Mouse (Mus musculus) thymus, adult 2 months (tissue): ENCODE measurements around the gene B230217C12Rik. TPM values are rescaled to one million over a fixed set of nuclear protein-coding genes. Genes with fewer than 3 reads are reported as not detected.

Source experiments
- DNase-seq: peaks from one replicate; pipeline ENCODE4 v3.0.0; 2021
- H3K27ac ChIP-seq: fragments of 200-500 bp; 2 replicates; pipeline ENCODE4 v1.5.1; 2012; ENCODE audit warnings: low read length, control low read depth; ENCODE audit not compliant: control insufficient read depth, insufficient read depth
- H3K27me3 ChIP-seq: fragments of 200-500 bp; 2 replicates; pipeline ENCODE4 v1.6.1; 2012; ENCODE audit warnings: mild to moderate bottlenecking, low read length, moderate library complexity, mixed read lengths; ENCODE audit not compliant: control insufficient read depth, insufficient read depth
- H3K36me3 ChIP-seq: fragments of 200-500 bp; 2 replicates; pipeline ENCODE4 v1.6.1; 2012; ENCODE audit warnings: mild to moderate bottlenecking, low read length, moderate library complexity; ENCODE audit not compliant: control insufficient read depth, insufficient read depth
- H3K4me1 ChIP-seq: fragments of 200-500 bp; replicated peaks from 2 replicates; pipeline ENCODE4 v1.6.1; 2012; ENCODE audit warnings: low read length; ENCODE audit not compliant: control insufficient read depth, insufficient read depth
- H3K4me3 ChIP-seq: fragments of 200-500 bp; 2 replicates; pipeline ENCODE4 v1.5.1; 2012; ENCODE audit warnings: mild to moderate bottlenecking, low read length, control low read depth, moderate library complexity; ENCODE audit not compliant: control insufficient read depth, insufficient read depth
- CTCF ChIP-seq: fragments of 200-500 bp; IDR thresholded peaks from 2 replicates; pipeline ENCODE4 v1.5.1; 2012; ENCODE audit warnings: mild to moderate bottlenecking, control low read depth, low read length, moderate library complexity, borderline replicate concordance; ENCODE audit not compliant: control insufficient read depth, poor library complexity, insufficient read depth; ENCODE audit errors: extremely low read depth
- POLR2A ChIP-seq: fragments of 200-500 bp; IDR thresholded peaks from 2 replicates; pipeline ENCODE4 v1.6.1; 2012; ENCODE audit warnings: mild to moderate bottlenecking, low read length, control low read depth, moderate library complexity; ENCODE audit not compliant: control insufficient read depth, poor library complexity, insufficient read depth; ENCODE audit errors: extremely low read depth
- WGBS: fragments of 180-500 bp; shearing (Covaris S2); methylation state at CpG from one replicate; pipeline ENCODE4 v1.1.7; 2018; 5-methylcytosine and 5-hydroxymethylcytosine counted together
- polyA plus RNA-seq: library from polyadenylated mRNA; depleted of rRNA; stranded (reverse); fragments of >200 nt; gene quantifications from 2 replicates; pipeline ENCODE4 v1.2.3, GENCODE M21; 2012

B230217C12Rik gene
- polyA plus RNA-seq, 1 experiment: 6.2 TPM

DNA sequence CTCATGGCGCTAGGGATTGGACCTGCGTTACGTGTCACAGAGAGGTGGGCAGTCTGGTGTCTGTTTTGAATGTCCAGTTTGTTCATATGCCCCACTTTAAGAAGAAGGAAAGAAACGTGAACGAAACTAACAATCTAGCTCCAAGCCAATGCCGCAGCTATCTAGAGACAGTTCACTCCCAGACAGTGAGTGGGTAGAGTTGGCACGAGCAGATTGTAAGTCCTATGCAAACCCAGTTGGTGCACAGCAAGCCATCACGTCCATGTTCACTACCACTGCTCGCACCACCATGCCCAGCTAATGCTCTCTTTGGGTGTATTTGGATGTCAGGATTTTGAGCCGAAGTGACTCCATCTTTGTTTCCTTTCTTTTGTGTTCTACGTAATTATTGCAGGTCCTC, 16.4 kb upstream of the B230217C12Rik start:
- Histone ChIP-seq H3K4me1 (peaks cover 39% of the 10 kb centered on the region), H3K36me3 (no peaks in the 10 kb centered on the region; the same call in 1 of the 2 replicates), H3K27me3 (no peaks in the 10 kb centered on the region), H3K27ac (no peak overlapping the region; the same call in 1 of the 2 replicates), H3K4me3 (no peak overlapping the region)
- no peak for DNase-seq
- WGBS: 98% methylated on average over 11 of the region's 11 CpGs
- no peak for TF ChIP-seq CTCF
- TF ChIP-seq POLR2A: no peak

DNA sequence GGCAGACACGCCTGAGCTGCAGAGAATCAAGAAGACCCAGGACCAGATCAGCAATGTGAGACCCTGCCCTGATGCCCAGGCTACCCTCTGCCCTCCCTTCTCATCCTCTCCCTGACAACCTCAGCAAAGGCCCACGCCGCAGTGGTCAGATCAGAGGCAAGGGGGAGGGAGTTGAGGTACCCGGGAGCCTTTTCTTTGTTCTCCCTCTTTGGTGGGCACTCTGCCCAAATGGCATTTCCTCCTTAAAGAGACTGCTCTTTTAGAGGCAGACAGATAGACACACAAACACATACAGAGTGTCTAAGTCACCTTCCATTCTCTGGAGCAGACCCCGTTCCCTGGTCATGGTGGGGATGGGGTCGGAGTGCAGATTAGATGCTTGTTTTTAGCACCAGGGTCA, 15.7 kb upstream of the B230217C12Rik start:
- no peak for DNase-seq
- no peaks in the 10 kb centered on the region for H3K27me3 ChIP-seq
- no peaks in the 10 kb centered on the region; the same call in 1 of the 2 replicates for H3K36me3 ChIP-seq
- H3K4me1 ChIP-seq: peaks cover 46% of the 10 kb centered on the region
- peak overlapping the region; percentile 16 for H3K4me3 ChIP-seq
- WGBS: 13% methylated on average over 6 of the region's 6 CpGs
- peak overlapping the region; percentile 98 for H3K27ac ChIP-seq
- TF ChIP-seq POLR2A (no peak), CTCF (no peak)

DNA sequence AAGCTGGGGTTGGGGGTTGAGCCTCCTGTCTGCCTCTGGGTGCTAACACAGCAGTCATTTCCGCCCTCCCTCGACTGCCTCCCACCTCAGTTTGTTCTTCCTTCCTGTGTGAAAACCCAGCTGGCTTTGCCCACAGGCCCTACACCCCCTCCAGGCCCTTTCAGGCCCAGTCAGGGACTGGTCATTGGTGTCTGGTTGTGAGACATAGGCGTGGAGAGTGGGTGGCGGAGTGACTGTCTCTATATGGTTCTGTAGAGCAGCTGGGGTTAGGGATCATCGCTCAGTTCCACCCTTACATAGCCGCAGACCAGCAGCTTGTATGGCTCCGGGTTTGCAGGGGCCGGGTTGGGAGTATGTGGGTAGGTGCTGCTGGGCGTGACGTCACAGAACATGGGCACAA, 15.3 kb upstream of the B230217C12Rik start:
- peaks cover 50% of the 10 kb centered on the region for H3K4me1 ChIP-seq
- peak; percentile 84 for DNase-seq
- H3K4me3 ChIP-seq: peak overlapping the region; percentile 52
- H3K36me3 ChIP-seq: no peaks in the 10 kb centered on the region; the same call in 1 of the 2 replicates
- H3K27ac ChIP-seq: peak overlapping the region; percentile 98
- TF ChIP-seq CTCF (0 out of 2 replicates have a peak, but pooled peaks have one; percentile 42), POLR2A (peak; percentile 84)
- WGBS: 11% methylated on average over 10 of the region's 10 CpGs
- no peaks in the 10 kb centered on the region for H3K27me3 ChIP-seq

DNA sequence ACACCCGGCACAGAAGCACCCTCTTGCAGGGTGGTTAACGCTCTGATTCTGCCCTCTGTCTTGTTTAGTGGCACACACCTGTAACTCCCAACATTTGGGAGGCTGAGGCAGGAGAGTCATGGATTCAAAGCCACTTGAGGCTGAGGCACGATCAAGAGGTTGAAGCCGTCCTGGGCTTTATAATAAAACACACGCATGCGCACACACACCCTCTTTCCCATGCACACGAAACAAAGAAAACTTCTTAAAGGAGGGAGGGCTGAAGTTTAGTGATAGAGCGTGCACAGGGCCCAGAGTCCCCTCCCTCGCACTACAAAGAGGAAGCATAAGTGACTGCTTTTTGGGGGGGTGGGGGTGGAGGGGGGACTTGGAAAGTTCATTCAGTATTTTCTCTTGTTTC, 14.6 kb upstream of the B230217C12Rik start:
- WGBS: 10% methylated on average over 9 of the region's 9 CpGs
- peak overlapping the region; percentile 98 for H3K27ac ChIP-seq
- H3K27me3 ChIP-seq: no peaks in the 10 kb centered on the region
- TF ChIP-seq CTCF (no peak), POLR2A (peak; percentile 60)
- peak; percentile 61 for DNase-seq
- no peaks in the 10 kb centered on the region; the same call in 1 of the 2 replicates for H3K36me3 ChIP-seq
- peak overlapping the region; percentile 52 for H3K4me3 ChIP-seq
- H3K4me1 ChIP-seq: peaks cover 52% of the 10 kb centered on the region

DNA sequence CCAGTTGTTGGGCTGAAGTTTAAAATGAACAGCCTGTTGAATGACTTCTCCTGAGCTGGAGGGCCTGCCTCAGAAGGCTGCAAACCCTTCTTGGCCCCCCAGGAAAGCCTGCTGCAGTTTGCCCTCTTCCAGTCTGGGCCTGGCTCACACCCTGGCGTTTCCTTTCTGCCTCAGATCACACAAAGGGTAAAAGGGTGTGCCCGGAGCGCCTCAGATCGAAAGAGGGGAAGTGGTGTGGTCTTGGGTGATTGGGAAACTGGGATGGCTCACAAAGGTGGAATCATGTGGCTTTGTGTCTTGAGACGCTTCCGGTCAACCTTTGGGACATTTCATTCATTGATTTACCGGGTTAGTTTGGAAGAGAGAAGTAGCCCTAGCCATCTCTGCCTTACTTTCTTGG, 14.2 kb upstream of the B230217C12Rik start:
- H3K27ac ChIP-seq: peak overlapping the region; percentile 98
- no peaks in the 10 kb centered on the region for H3K27me3 ChIP-seq
- H3K36me3 ChIP-seq: no peaks in the 10 kb centered on the region; the same call in 1 of the 2 replicates
- peaks cover 51% of the 10 kb centered on the region for H3K4me1 ChIP-seq
- no peak overlapping the region for H3K4me3 ChIP-seq
- WGBS: 27% methylated on average over 7 of the region's 7 CpGs
- DNase-seq: no peak
- TF ChIP-seq CTCF (no peak), POLR2A (no peak)

DNA sequence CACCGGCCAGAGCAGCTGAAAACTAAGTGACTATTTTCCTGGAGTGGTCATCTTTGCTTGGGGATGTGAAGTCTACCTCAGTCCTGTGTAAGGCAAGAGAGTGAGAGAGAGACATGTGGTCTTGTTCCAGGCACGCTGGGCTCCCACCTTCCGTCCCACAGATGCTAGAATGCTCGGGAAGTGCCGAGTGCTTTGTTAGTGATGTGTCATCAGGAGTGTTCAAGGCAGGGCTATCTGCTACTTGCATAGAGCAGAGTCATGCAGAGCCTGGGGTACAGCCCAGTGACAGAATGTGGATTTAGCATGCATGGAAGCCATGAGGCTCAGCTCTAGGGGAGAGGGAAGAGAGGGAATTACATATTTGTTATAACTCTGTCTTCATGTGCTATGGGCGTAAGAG, 12.9 kb upstream of the B230217C12Rik start:
- Histone ChIP-seq H3K27me3 (no peaks in the 10 kb centered on the region), H3K4me1 (peaks cover 49% of the 10 kb centered on the region), H3K4me3 (no peak overlapping the region), H3K27ac (no peak overlapping the region), H3K36me3 (no peaks in the 10 kb centered on the region; the same call in 1 of the 2 replicates)
- 96% methylated on average over 6 of the region's 6 CpGs for whole genome bisulfite sequencing
- TF ChIP-seq POLR2A: no peak
- no peak for DNase-seq

DNA sequence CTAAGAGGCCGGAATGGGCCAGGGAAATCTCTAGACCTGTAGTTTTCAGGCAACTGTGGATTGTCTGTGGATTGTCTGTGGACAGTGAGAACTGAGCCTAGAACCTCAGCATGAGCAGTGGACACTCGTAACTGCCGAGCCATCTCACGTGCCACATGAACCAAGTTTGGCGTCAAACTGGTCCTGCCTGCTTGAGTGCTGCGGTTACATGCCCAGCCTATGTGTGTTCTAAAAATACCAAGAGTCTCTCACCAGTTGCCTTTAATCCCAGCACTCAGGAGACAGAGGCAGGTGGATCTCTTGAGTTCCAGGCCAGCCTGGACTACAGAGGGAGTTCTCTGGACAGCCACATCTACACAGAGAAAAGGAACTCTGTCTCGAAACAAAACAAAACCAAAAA, 11.2 kb upstream of the B230217C12Rik start:
- Histone ChIP-seq H3K4me3 (no peak overlapping the region), H3K4me1 (peaks cover 44% of the 10 kb centered on the region), H3K36me3 (peaks cover 8% of the 10 kb centered on the region), H3K27me3 (no peaks in the 10 kb centered on the region), H3K27ac (no peak overlapping the region)
- DNase-seq: no peak
- WGBS: 36% methylated on average over 7 of the region's 7 CpGs
- no peak for TF ChIP-seq CTCF
- no peak for TF ChIP-seq POLR2A

DNA sequence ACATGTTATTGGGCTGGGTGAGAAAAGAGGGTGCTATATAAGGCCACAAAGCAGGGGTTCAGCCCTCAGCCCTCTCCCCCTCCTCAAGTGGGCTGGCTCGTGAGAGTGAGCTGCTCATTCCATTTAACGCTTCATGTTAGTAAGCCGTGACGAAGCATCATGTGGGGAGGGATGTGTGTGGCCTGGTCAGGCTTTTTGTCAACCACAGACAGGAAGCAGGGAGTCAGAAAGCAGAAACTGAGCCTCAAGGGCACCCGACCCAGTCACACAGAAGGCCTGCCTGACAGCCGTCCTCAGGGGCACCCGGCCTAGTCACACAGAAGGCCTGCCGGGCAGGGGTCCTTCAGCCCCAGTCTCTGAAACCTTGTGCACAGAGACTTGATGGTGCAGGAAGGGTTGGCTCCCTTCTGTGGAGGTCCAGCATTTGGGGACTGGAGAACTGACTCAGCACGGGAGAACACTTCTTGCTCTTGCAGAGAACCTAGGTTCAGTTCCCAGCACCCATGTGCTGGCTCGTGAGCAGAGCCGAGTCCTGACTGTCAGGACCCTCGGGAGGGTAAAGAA, 10.6 kb upstream of the B230217C12Rik start:
- DNase-seq: no peak
- WGBS: 39% methylated on average over 12 of the region's 12 CpGs
- H3K27ac ChIP-seq: no peak overlapping the region
- no peaks in the 10 kb centered on the region for H3K27me3 ChIP-seq
- peaks cover 38% of the 10 kb centered on the region for H3K4me1 ChIP-seq
- TF ChIP-seq CTCF (no peak), POLR2A (no peak)
- peaks cover 13% of the 10 kb centered on the region for H3K36me3 ChIP-seq
- H3K4me3 ChIP-seq: no peak overlapping the region
